Mouse (Mus musculus) cerebellum, postnatal 36 days (tissue): Measurements from ENCODE around the gene Adgrg2.

Experiments used
- DNase-seq, 2 experiments: peaks; one replicate each; pipeline ENCODE4 v3.0.0; 2021 to 2022; ENCODE audit warnings: mixed read lengths in 2 of 2

Gene Adgrg2

GRCm38 (mm10) chrX:160390464-160390956 lies at the start of gene Adgrg2:
Gene Adgrg2 (plus strand): TSS chrX:160390690.
- peak in 1 of 2 experiments; percentile 3 for DNase-seq

GRCm38 (mm10) chrX:160350995-160351394 lies 39.5 kb upstream of the Adgrg2 start:
- DNase-seq: no peak

GRCm38 (mm10) chrX:160351967-160352677 lies 38.4 kb upstream of the Adgrg2 start:
- no peak for DNase-seq

DNA sequence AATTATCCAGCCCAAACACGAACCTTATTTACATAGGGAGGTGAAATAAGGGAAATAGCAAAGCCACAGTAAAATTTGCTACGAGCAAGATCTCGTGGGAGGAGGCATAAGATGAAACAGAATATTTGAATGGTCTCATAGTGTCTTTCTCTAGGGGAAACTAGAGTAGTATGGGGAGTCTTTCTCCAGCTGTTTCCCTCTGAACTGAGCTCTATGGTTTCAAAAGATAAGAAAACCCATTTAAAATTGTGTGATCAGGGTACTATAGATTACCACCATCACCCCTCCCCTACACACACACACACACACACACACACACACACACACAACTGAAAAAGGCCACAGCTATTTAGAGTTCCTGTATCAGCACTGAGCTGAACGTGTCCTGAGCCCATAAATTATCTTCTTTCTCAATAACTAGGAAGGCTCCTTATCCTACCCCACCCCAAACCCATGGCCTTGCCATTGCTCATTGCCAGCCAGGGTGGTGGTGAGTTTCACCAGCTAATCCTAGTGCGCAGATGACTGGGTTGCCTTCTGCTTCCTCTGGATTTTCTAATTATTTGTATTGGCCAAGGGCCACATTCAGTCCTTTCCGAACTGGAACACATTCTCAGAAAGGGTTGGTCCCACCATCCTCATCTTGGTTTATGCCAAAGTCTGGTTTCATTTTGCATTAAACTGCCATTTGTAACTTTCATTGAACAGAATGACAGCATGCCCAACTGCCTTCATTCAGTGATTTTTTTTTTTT lies 5.6 kb upstream of the Adgrg2 start:
- DNase-seq: no peak

DNA sequence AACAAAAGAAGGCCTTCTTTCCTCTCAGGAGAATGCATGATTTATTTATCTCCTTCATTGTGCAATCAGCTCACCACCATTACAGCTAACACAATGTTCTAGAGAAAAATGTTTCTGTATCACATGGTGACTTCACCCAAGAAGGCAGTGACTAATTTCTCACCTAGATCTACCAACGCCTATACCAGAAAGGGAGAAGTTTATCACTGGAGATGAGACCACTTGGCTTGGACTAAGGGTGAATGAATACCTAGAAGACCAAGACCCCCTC lies 5.1 kb upstream of the Adgrg2 start:
- no peak for DNase-seq

DNA sequence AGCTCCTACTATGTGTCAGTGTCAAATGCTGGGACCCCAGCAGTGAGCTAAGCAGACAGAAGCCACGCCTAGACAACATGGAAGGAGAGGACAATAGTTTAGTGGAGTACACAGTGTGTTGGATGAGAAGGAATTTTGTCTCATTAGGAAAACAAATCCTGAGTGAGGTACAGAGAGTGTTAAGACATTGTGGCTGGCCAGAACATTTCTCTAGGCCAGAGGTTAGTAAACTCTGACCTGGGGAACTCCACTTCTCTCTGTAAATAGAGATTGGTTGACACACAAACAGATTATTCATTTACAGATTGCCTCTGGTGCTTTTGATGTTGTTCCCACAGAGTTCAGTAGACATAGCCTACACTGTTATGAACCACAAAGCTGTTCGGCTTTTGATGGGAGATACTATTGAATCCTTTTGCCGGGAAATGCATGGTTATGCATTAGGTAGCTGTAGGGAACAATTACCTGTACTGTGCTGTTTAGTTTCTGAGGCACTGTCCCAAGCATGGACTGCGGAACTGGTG lies 22.5 kb downstream of the Adgrg2 start:
- DNase-seq: no peak

DNA sequence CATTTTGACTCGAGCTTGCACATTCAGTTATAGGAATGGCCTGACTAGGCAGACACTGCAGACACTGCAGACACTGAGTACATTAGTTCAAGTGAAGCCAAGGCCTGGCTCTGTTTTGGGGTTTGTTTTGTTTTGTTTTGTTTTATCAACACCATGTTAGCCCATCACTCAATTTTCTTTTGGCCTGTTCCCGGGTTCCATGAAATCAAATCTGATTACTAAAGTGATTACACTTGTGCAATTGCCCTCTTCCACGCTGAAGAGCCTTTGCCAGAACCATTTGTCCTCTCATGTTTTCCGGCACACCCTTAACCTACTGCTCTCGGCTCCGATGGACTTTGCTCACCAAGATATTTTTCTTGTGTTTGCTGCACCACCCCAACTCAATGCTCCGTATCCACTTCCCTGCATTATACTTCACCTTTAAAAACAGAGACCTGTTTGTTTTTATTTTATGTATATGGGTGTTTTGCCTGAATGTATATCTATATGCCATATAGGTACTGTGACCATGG lies 23.4 kb downstream of the Adgrg2 start:
- DNase-seq: no peak

- no peak for DNase-seq
Measured at GRCm38 (mm10) chrX:160418397-160418796, 27.9 kb downstream of the Adgrg2 start.

- DNase-seq: no peak
Measured at GRCm38 (mm10) chrX:160423737-160424136, 33.2 kb downstream of the Adgrg2 start.

GRCm38 (mm10) chrX:160426486-160426885 lies 36.0 kb downstream of the Adgrg2 start:
- DNase-seq: no peak

GRCm38 (mm10) chrX:160426930-160427329 lies 36.4 kb downstream of the Adgrg2 start:
- DNase-seq: no peak

DNA sequence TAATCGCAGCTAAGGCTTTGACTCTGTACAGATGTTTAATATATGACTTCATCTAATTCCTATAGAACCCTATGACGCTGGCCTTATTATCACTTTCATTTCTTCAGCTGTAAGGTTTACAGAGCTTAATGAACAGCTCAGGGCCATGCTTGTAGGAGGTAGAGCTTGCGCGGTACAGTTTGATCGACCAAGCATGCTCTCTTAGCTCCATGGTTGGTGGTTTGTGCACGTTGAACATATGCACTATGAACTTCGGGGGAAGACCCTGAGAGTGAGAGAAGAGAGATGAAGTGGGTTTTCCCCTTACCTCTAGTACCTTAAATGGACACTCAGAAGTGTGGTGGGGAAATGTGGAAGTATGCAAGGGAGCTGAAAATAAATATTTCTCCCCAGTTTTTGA lies 41.7 kb downstream of the Adgrg2 start:
- no peak for DNase-seq

GRCm38 (mm10) chrX:160441272-160441671 lies 50.8 kb downstream of the Adgrg2 start:
- no peak for DNase-seq

DNA sequence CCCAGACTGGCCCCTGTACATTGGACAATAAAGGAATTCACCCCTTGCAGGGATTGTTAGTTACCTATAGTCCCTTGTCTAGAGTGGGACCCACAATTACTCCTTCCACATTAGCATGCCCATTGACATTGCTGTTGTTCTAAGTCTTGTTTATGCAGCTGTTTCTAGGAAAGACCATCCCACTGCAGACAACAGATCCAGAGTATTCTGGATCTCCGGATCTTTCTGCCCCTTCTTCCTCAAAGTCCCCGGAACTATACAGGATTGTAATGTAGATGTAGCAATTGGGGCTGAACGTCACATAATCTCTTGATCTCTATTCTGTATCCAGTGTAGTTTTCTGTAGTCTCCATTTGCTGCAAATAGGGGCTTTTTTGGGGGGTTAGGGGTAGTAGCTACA lies 57.9 kb downstream of the Adgrg2 start:
- DNase-seq: no peak

GRCm38 (mm10) chrX:160449363-160449762 lies 58.9 kb downstream of the Adgrg2 start:
- DNase-seq: no peak

DNA sequence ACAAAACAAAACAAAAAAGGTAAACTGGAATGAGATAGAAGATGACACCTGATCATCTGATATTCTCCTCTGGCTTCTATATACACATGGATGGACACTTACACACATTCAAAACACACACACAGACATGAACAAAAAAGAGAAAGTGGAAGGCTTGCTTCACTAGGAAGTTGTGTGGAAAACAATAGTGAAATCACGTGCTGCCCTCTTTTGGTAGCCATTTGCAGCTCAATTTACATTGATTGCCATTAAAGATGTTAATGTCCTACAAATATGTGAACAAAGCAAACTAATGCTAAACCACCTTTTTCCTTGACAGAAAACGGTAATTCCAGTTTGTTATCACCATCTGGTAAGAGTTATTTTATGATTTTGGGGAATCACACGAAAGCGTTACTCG lies 65.2 kb downstream of the Adgrg2 start:
- no peak for DNase-seq

GRCm38 (mm10) chrX:160471257-160471786 lies 80.8 kb downstream of the Adgrg2 start:
- no peak for DNase-seq

DNA sequence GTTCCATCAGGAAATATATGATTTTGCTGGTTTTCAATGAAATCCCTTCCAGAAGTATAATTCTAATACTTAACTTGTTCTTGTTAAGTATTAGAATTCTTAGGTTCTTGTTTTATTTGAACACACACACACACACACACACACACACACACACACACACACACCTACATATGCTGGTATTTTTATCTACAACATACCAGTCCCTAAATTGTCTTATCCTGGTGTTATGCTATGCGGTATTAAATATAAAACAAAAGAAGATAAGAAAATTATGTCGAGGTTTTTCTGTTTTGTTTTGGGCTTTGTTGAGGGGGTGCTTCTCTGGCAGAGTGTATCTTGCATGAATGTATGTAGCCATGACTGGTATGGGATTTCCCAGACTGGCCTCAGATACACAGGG lies 99.3 kb downstream of the Adgrg2 start:
- no peak for DNase-seq

DNA sequence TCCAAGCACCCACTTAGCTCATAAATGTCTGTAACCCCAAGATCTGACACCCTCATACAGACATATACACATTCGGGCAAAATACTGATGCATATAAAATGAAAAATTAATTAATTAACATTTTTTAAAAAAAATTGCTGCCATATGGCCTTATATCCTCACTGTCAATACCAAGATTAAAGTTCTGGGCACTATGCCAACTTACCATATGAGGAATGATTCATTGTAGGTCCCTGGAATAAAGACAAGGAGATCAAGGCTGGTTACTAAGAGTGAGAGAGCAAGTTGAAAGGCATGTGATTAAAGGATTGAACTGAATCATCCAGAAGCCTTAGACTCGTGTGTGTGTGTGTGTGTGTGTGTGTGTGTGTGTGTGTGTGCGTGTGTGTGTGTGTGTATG lies 103.8 kb downstream of the Adgrg2 start:
- DNase-seq: no peak

DNA sequence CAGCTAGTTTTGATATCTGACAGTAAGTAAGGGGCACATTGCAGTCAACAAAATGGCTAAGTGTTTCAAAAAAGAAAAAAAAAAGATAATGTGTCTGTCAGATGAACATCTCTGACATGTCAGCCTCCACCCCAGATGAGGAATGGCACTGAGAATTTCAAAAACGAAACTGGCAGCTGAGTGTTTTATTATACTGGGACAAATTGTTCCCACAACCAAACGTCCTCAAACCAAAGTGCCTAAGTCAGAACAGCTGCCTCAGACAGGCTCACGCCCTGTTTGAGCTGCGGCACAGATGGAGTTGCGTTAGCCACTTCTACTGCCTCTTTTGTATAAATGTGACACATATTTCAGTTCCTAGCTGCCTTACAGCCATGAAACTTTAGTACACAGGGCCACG lies 104.4 kb downstream of the Adgrg2 start:
- no peak for DNase-seq

DNA sequence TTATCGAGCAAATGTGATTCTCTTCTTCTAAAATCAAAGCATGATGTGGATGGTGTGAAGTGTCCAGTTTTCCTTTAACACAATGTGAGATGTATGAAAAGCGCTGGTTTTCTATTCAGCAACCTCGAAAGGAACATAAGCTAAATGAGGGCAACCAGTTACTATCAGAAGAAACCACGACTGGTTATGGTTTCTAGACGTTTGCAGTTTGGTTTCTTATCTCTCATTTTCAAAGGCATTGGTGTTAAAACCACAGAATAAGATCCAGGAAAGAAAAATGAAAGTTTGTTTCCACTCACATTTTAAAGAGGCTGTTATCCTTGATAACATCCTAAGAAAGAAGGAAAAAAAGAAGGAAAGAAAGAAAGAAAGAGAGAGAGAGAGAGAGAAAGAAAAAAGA lies 106.0 kb downstream of the Adgrg2 start:
- no peak for DNase-seq

- DNase-seq: no peak
Measured at GRCm38 (mm10) chrX:160501095-160501494, 110.6 kb downstream of the Adgrg2 start.

- no peak for DNase-seq
Measured at GRCm38 (mm10) chrX:160501687-160502047, 111.2 kb downstream of the Adgrg2 start.
